ENCODE assay signal across 10 mouse cellular contexts in the genomic region with DNA sequence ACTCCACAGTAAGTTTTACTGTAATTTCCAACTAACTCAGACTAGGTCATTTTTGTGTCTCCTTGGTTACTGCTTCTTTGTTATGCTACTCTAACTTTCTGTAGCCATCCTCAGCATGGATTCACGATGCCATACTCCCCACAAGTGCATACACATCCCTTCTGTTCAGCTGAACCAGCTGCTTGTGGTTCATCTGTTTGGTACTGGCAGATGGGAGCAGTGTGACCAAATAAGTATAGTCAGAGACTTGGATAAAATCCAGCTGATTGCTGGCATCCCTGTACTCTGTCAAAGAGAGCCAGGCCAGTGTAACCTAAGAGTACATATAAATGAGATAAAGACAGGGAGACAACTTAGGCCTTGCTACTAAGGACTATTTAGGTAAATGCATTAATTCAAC.
DNase-seq lines count a peak whose midpoint lies in the region; ATAC-seq and TF ChIP-seq lines count a peak whose summit lies in the region.
"Had no signal": no experiment of that assay in that cellular context is flagged by ENCODE, and none has a peak within 500 bp of the region (broad histone marks: within the 10 kb centered on the region; RNA-seq: fewer than 3 reads in every experiment).

No protein-coding gene starts in this region.

- 0 out of 2 replicates have a peak overlapping the region, but pooled peaks have one; percentile 32 for H3K27ac ChIP-seq in hindbrain, embryonic 14.5 days
- peak overlapping the region; percentile 39 for H3K27ac ChIP-seq in midbrain, embryonic 12.5 days (replicated peaks)
- H3K27ac ChIP-seq: limb, embryonic 13.5 days had no signal

- no peak for TF ChIP-seq CTCF in brain, embryonic 14.5 days (IDR thresholded peaks at IDR 0.05; ENCODE audit: borderline replicate concordance, extremely low read depth, insufficient read depth, insufficient read length)

- TF ChIP-seq POLR2A in brain, embryonic 14.5 days (IDR thresholded peaks at IDR 0.05; ENCODE audit: borderline replicate concordance, extremely low read depth, insufficient read depth, insufficient read length, poor library complexity, severe bottlenecking) = no peak

- no peak overlapping the region for H3K9ac ChIP-seq in hindbrain, embryonic 14.5 days
- no peak overlapping the region for H3K9ac ChIP-seq in midbrain, embryonic 12.5 days (replicated peaks)
- H3K9ac ChIP-seq: limb, embryonic 13.5 days had no signal

- 14% methylated on average over 1 of the region's 1 CpGs for WGBS in hindbrain, embryonic 14.5 days
- 37% methylated on average over 1 of the region's 1 CpGs for WGBS in midbrain, embryonic 12.5 days

- H3K4me3 ChIP-seq in hindbrain, embryonic 14.5 days (replicated peaks; ENCODE audit: low read length) = no peak overlapping the region
- H3K4me3 ChIP-seq in midbrain, embryonic 12.5 days = no peak overlapping the region
- H3K4me3 ChIP-seq: erythroblast, embryonic 14.5 days; limb, embryonic 13.5 days had no signal

- H3K4me1 ChIP-seq in hindbrain, embryonic 14.5 days (replicated peaks; ENCODE audit: control insufficient read depth, insufficient read depth, low read length) = 0 out of 2 replicates have a peak, but pooled peaks cover 4% of the 10 kb centered on the region
- H3K4me1 ChIP-seq in midbrain, embryonic 12.5 days = peaks cover 6% of the 10 kb centered on the region
- H3K4me1 ChIP-seq: limb, embryonic 13.5 days had no signal

- H3K4me2 ChIP-seq in hindbrain, embryonic 14.5 days (replicated peaks) = no peak overlapping the region
- H3K4me2 ChIP-seq in midbrain, embryonic 12.5 days (replicated peaks) = no peak overlapping the region
- H3K4me2 ChIP-seq: limb, embryonic 13.5 days had no signal

- DNase-seq in brain, embryonic 14.5 days (ENCODE audit: low read depth) = peak; percentile 95
- DNase-seq in cerebellum, postnatal 14 days = peak; percentile 62 to 74
- DNase-seq in hindbrain, embryonic 14.5 days (ENCODE audit: low spot score) = peak; percentile 77
- no peak for DNase-seq in urinary bladder, postnatal 36 days (ENCODE audit: low spot score in 2 of 2)
- no peak for DNase-seq in urinary bladder, postnatal 10 days (ENCODE audit: low spot score)
- DNase-seq in spleen, adult 18-20 months = no peak

- H3K27me3 ChIP-seq in hindbrain, embryonic 14.5 days (ENCODE audit: control insufficient read depth, insufficient read depth, low read length) = no peaks in the 10 kb centered on the region
- H3K27me3 ChIP-seq in midbrain, embryonic 12.5 days = no peaks in the 10 kb centered on the region
- H3K27me3 ChIP-seq: limb, embryonic 13.5 days had no signal

- no peaks in the 10 kb centered on the region for H3K36me3 ChIP-seq in hindbrain, embryonic 14.5 days (replicated peaks; ENCODE audit: control insufficient read depth, insufficient read depth)
- no peaks in the 10 kb centered on the region for H3K36me3 ChIP-seq in midbrain, embryonic 12.5 days
- H3K36me3 ChIP-seq: limb, embryonic 13.5 days had no signal

- H3K9me3 ChIP-seq in hindbrain, embryonic 14.5 days (ENCODE audit: control insufficient read depth, low read length) = no peaks in the 10 kb centered on the region
- no peaks in the 10 kb centered on the region for H3K9me3 ChIP-seq in midbrain, embryonic 12.5 days
- H3K9me3 ChIP-seq: limb, embryonic 13.5 days had no signal

- peak; percentile 92 for ATAC-seq in hindbrain, embryonic 14.5 days (ENCODE audit: low FRiP score)
- ATAC-seq in midbrain, embryonic 12.5 days (ENCODE audit: low FRiP score, low read depth) = peak; percentile 82
- no peak for ATAC-seq in monocyte, adult 5-6 weeks (replicated peaks; ENCODE audit: insufficient number of reproducible peaks, low FRiP score, low TSS enrichment, poor library complexity, severe bottlenecking)

Comparison
In these comparisons a context has a peak if more than half of its experiments do, and no peak if none do; other contexts are left out.
1. DNase-seq: peak in brain, embryonic 14.5 days (single experiment), cerebellum, postnatal 14 days (2 of 2) and hindbrain, embryonic 14.5 days (single experiment); none in urinary bladder, postnatal 36 days (0 of 2), urinary bladder, postnatal 10 days (single experiment) and spleen, adult 18-20 months (0 of 2).